Mouse (Mus musculus): ENCODE measurements around the gene Imp3.
"Not testable (repeated sequence)": the region's sequence is repeated elsewhere in the genome, so short reads cannot be mapped to it uniquely, and the experiment has no call there.

Gene Imp3

GRCm38 (mm10) chr9:56937223-56938160 is at the start of gene Imp3:
TSS of gene Imp3 (plus strand) at chr9:56937475.
- peak; percentile 91 to 93 for DNase-seq

- no peak for DNase-seq
Observed at GRCm38 (mm10) chr9:56887581-56887980, 49.7 kb upstream of the Imp3 start.

- DNase-seq = peak; percentile 69 to 83
Observed at GRCm38 (mm10) chr9:56889817-56890216, 47.5 kb upstream of the Imp3 start.

GRCm38 (mm10) chr9:56890522-56891250 is 46.6 kb upstream of the Imp3 start:
- DNase-seq = no peak

- DNase-seq = peak; percentile 66 to 71
Observed at GRCm38 (mm10) chr9:56891517-56892011, 45.7 kb upstream of the Imp3 start.

- DNase-seq = no peak
Observed at GRCm38 (mm10) chr9:56892111-56892510, 45.2 kb upstream of the Imp3 start.

- DNase-seq = no peak
Observed at GRCm38 (mm10) chr9:56893313-56893712, 44.0 kb upstream of the Imp3 start.

GRCm38 (mm10) chr9:56894006-56894405 is 43.3 kb upstream of the Imp3 start:
- peak in 1 of 2 experiments; percentile 34 for DNase-seq

- DNase-seq = no peak
Observed at GRCm38 (mm10) chr9:56896779-56897178, 40.5 kb upstream of the Imp3 start.

- no peak for DNase-seq
Observed at GRCm38 (mm10) chr9:56899409-56899808, 37.9 kb upstream of the Imp3 start.

GRCm38 (mm10) chr9:56900060-56900459 is 37.2 kb upstream of the Imp3 start:
- no peak for DNase-seq

GRCm38 (mm10) chr9:56900571-56900970 is 36.7 kb upstream of the Imp3 start:
- no peak for DNase-seq

GRCm38 (mm10) chr9:56901187-56901586 is 36.1 kb upstream of the Imp3 start:
- DNase-seq = no peak

- no peak for DNase-seq
Observed at GRCm38 (mm10) chr9:56903662-56904061, 33.6 kb upstream of the Imp3 start.

- DNase-seq = no peak
Observed at GRCm38 (mm10) chr9:56907549-56907948, 29.7 kb upstream of the Imp3 start.

GRCm38 (mm10) chr9:56909991-56910390 is 27.3 kb upstream of the Imp3 start:
- not testable (repeated sequence) for DNase-seq

- DNase-seq = peak in 1 of 2 experiments; percentile 1
Observed at GRCm38 (mm10) chr9:56911017-56911416, 26.3 kb upstream of the Imp3 start.

GRCm38 (mm10) chr9:56913991-56914390 is 23.3 kb upstream of the Imp3 start:
- no peak for DNase-seq

GRCm38 (mm10) chr9:56915116-56915515 is 22.2 kb upstream of the Imp3 start:
- no peak for DNase-seq

GRCm38 (mm10) chr9:56915695-56916410 is 21.4 kb upstream of the Imp3 start:
- no peak for DNase-seq

GRCm38 (mm10) chr9:56917131-56917530 is 20.1 kb upstream of the Imp3 start:
- DNase-seq = no peak

GRCm38 (mm10) chr9:56918466-56918865 is 18.8 kb upstream of the Imp3 start:
- peak; percentile 45 to 62 for DNase-seq

GRCm38 (mm10) chr9:56922746-56923145 is 14.5 kb upstream of the Imp3 start:
- DNase-seq = no peak
